Mouse (Mus musculus): ENCODE data around the gene Kazn. TPM values are rescaled to one million over a fixed set of nuclear protein-coding genes. Genes with fewer than 3 reads are reported as not detected.

The Kazn gene
- polyA plus RNA-seq, 2 experiments from 2014 or later = not detected

DNA sequence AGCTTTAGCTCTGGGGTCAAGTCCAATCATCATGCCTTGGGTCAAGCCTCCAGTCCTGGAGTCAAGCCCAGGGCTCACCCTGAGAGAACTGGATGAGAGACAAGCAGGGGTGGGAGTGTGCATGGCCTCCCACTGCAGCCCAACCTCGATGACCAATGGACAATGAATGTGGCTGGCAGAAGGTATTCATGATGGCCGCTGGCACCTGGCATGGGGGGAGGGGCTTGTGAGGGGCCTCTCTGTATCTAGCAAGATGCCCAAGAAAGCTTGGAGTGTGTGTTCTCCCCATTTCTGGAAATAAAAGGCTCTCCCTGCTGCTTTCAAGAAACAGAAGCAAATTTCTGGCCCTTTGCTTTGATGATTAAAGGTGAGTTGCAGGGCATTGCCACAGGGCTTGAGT lies 50.7 kb downstream of the Kazn start:
- no peak for ATAC-seq

DNA sequence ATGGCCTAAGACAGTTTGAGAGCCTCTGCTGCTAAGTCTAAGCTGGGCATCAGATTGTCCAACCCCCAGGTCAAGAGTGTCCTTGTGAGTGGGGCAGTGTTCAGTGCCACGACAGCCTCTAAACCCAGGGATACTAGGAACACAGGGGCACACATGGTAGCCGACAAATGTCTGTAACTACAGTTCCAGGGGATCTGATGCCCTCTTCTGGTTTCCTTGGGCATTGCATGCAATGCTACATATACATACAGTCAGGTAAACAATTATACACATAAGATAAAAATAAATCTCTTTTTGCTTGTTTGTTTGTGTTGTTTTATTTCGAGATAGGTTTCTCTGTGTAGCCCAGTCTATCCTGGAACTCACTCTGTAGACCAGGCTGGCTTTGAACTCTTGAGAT lies 53.0 kb downstream of the Kazn start:
- no peak for ATAC-seq

- no peak for ATAC-seq
Observed at GRCm38 (mm10) chr4:142185533-142185900, 53.7 kb downstream of the Kazn start.

DNA sequence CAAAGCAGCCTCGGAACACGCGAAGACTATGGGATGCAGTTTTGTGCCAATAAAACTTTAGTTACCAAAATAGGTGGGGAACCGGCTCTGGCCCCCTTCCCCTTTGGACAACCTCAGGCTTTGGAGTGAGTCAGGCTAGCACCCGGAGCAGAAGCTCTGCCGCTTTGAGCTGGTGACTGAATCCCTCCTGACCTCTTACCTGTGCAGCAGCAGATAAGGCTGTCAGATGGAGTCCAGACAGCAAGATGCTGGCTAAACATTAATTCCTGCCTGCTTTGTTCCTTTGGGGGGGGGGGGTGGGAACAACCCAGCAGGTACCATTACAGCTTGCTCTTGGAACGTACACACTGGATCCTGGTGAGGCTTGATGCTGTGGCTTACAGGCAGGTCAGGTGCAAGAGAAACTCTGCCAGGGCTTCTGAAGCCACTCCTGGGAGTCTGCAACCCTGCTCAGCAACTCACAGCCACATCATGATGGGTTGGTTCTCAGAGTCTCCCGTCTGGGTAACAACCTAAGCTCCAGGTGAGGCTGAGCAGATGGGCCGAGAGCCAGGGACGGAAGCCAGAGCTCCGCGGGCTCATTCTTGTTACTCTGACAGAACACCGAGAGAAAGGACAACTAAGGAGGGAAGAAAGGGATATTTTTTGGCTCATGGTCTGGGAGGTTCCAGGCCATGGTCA lies 54.2 kb downstream of the Kazn start:
- no peak for ATAC-seq

- ATAC-seq = no peak
Observed at GRCm38 (mm10) chr4:142183591-142183990, 55.6 kb downstream of the Kazn start.

DNA sequence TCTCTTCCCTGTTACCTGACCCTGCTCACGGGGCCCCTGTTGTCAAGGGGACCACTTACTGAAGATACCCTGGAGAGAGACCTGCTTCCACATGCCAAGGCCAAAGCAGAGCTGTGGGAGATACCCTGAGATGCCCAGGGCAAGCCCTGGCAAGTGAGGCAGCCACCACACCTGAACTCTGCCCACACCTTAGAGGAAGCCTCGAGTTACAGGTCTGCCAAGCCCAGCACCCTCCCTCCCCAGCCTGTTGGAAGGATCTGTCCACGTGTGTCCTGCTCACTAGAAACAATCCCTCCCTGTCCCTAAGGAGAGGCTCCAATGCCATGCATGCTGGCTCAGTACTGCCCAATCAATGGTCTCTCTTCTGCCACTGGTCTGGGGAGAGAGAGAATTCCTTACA lies 56.2 kb downstream of the Kazn start:
- ATAC-seq = no peak

- no peak for ATAC-seq
Observed at GRCm38 (mm10) chr4:142181646-142182045, 57.6 kb downstream of the Kazn start.

DNA sequence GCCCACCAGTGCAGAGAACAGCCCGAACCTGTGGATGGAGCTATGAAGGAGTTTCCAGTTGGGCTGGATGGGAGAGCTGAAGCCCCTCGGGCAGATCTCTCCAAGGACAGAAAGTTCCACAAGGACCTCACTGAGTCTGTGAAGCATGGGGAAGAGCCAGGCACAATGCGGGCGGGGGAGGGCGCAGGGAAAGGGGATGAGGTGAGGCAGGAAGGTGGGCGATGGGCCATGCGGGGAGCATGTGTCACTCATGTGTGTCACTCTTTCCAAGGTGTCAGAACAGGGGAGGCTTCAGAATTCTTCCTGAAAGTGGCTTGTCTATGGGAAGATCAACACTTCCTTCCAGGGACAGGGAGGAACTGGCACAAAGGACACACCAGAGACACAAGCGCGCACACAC lies 58.3 kb downstream of the Kazn start:
- ATAC-seq = no peak

DNA sequence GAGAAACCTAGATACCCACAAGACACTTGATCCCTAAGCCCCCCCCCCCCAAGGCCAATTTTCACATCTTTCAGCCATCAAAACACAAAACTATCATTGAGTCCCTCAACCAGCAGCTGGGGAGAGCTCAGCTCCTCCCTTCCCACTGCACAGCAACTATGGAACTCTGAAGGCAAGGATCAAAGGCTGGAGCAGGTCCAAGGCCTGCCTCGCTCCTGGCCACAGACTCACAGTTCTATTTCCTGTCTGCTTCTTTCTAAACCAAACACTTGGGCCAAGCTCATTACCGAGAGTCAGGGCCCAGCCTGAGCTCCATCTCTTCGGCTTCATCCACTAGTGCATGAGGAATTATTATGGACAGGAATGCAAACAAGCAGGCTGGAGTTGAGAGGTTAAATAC lies 58.9 kb downstream of the Kazn start:
- no peak for ATAC-seq

DNA sequence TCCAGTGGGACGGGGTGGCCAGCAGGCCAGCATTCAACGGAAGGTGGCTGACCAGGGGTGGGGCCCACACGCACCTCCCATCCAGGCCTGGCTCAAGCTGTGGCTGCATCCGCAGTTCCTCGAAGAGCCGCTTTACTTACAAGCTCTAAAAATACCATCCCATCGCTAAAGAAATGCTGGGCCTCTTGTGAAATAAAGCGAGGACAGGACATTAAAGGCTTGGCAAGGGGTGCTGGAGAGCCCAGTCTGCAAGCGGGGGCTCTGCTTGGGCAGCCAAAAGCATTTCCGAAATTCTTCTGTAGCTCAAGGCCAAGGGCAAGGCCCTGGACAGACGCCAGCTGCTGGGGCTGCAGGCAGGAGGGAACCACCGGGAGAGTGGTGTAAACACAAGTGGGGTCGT lies 59.7 kb downstream of the Kazn start:
- ATAC-seq = no peak

DNA sequence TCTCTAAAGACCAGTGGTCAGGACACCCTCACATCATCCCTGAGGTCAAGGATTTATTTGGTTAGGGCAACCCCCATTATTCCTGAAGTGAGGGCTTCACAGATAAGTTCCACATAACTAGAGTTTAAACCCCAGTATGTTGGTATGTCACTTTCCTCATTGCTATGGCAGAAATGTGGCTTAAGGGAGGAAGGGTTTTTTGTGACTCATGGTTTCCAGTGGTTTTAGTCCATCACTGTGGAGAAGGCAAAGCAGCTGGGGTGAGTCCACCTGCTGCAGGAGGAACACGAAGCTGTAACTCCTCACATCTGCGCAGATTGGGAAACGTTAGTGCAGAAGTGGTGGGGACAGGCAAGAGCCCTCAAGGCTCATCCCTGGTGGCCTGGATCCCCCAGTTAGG lies 62.5 kb downstream of the Kazn start:
- no peak for ATAC-seq

- ATAC-seq = no peak
Observed at GRCm38 (mm10) chr4:142173981-142174485, 65.2 kb downstream of the Kazn start.

- ATAC-seq = no peak
Observed at GRCm38 (mm10) chr4:142172942-142173341, 66.3 kb downstream of the Kazn start.

DNA sequence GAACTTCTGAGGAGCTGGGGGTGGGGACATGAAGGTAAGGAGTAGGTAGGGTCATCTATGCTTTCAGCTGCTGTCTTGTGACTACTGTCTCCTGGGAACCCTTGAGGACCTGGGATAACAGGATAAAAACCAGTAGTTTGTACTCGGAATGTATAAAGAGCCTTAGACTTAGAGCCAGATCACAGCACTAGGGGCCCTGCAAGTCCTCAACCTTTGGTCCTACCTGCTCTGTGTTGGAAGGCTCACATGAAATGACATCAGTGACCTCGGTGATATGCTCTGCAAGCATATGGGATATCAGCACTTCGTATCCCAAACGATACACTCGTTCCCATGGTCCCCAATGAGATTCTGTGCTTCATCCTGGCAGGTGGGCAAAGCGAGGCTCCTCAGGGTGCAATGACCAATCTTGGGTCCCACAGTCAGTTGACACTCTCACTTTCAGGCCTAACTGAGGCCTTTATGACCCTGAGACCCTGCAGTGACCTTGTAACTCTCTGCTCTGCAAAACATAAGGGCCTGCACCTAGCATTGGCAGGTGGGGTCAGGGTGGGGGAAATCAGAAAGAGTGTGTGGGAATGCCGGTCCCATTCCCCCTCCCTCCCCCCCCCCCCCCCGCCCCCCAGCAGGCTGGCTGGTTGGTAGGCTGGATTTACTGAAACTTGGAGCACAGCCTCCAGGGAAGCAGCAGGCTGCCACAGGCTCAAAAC lies 67.3 kb downstream of the Kazn start:
- no peak for ATAC-seq

DNA sequence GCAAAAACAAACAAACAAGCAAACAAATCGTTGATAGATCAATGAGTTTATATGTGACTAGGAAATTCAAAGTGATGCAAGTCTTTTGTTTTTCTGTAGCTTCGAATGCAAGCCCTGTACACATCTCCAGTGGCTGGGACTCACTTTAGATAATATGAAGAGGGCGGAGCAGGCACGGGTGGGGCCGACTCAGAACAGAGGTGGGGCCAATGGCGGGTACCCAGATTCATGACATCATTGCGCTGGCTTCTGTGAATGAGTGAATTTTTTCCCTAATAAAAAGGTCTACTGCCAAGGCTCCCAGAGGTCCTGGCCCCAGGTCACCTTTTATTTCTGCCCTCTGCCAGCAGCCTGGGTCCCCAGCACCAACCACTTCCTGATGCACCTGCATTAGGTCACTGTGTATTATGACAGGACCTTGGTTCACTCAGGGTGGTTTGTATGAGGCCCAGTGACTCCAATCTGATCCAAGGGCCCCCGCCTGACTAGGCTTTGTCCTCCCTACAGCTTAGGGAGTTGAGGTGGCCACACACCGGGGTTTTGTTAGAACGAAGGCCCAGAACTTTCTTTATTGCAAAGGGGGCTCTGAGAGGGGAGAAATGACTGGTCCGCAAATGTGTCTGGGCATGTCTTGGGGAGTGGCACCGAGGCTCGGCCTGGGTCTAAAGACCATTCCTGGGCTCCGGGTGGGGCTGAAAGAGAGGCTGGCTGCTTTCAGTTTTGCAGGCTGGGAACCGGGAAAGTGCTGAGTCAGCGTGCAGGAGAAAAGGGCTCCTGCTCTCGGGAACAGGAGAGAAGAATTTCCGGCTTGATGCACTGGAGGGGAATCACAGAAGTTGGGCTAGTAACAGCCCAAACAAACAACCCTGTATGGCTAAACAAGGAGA lies 68.1 kb downstream of the Kazn start:
- no peak for ATAC-seq

DNA sequence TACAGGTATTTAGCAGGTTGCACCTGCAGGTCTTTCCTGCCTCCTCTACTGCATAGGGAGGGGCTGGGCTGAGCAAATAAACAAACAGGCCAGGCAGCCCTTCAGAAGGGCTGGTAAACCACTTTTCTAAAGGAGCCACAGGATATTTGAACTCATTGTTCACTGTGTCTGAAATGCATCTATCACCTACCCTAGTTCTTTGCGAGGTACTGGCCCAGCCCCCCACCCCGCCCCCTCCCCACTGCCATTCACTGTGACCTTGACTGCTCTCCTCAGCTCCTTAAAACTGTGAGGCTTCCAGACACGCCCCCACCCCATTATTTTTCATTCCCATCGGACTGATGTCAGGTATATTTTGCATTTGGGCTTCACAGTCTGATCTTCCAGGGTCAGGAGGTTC lies 69.6 kb downstream of the Kazn start:
- no peak for ATAC-seq

GRCm38 (mm10) chr4:142168352-142168751 lies 70.8 kb downstream of the Kazn start:
- ATAC-seq = no peak

DNA sequence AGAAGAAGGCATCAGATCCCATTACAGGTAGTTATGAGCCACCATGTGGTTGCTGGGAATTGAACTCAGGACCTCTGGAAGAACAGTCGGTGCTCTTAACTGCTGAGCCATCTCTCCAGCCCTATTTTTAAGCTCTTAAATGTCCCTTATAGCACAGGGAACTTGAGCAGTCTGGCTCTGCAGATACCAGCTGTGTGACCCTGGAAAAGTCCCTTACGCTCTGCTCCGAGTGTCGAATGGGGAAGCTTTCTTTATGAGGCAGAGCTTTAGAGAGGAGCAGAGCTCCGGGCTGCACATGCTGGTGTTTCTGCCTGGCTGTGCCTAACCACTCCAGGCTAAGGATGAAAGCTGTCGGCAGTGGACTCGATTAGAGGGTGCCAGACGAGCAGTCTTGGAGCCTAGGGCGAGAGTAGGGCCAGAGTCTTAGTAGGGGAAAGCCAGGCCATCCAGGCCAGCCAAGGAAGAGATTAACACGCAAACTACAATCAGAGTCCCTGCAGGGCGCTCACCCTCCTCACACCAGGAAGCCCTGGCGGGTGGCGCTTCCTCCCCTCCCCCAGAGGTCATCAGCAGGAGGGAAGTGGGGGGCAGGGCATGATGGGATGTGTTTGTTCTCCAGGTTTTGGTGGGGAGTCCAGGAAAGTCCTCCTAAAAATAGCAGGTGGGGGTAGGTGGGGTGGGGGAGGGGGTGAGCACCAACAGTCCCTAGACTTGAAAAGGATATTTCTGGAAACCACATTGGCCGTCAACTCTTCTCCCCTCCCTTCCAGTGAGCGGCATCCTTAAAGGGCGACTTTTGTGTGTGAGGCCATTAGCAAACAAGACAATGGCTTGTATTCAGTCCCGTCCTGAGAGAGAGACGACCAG lies 73.1 kb downstream of the Kazn start:
- no peak for ATAC-seq

GRCm38 (mm10) chr4:142165363-142165762 lies 73.8 kb downstream of the Kazn start:
- no peak for ATAC-seq

- no peak for ATAC-seq
Observed at GRCm38 (mm10) chr4:142164386-142164785, 74.8 kb downstream of the Kazn start.

DNA sequence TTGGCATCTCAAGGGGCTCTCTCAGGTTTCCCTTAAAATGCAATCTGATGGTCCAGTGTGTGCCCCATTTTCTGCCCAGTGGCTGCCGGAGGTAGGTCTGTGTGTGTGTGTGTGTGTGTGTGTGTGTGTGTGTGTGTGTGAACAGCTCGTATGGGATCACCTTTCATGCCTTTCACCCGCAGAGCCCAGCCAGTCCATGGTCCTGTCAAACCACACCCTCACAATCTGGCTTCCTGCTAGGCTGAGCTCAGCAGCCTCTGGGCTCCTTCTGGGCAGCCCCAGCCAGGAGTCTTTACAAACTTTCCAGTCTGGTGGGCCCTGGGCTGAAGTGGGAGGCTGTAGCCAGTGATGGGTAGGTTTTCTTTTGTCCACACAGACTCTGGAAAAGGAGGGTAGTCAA lies 75.3 kb downstream of the Kazn start:
- no peak for ATAC-seq

- ATAC-seq = no peak
Observed at GRCm38 (mm10) chr4:142162729-142163128, 76.5 kb downstream of the Kazn start.
